Mouse (Mus musculus) activated CD4-positive, CD25-positive, alpha-beta regulatory T cell, adult 4 months (primary cell): ENCODE results near the gene Rbm28. TPM values are rescaled to one million over a fixed set of nuclear protein-coding genes. Genes with fewer than 3 reads are reported as not detected.

Experiments used
- ATAC-seq: one replicate; pipeline ENCODE4 v1.8.0; 2017
- polyA plus RNA-seq, 2 experiments: library from polyadenylated mRNA; unstranded; fragments of 100-300 nt; shearing (Covaris generic); gene quantifications; one replicate each; pipeline ENCODE4 v1.2.1; 2017

Gene Rbm28
- polyA plus RNA-seq, 2 experiments from 2014 or later: 44.7 to 54.4 TPM

DNA sequence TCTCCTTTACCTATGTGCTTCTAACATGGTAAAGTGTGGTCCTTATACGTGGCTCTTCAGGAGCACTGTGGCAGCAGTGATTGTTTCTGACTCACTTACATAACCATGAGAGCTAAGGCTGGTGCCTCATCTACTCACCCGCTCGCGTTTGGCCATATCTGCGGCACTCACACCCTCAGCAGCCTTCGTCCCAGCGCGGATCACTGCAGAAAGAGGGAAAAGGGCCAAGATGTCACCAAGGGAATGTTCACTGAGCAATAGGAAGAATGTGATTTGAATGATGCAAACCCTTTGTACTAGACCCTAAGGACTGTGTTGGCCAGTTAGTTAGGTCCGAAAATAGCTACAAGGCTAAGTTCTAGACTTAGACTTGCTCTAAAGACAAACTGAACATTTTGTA is 27.4 kb downstream of the Rbm28 start:
- no peak for ATAC-seq

DNA sequence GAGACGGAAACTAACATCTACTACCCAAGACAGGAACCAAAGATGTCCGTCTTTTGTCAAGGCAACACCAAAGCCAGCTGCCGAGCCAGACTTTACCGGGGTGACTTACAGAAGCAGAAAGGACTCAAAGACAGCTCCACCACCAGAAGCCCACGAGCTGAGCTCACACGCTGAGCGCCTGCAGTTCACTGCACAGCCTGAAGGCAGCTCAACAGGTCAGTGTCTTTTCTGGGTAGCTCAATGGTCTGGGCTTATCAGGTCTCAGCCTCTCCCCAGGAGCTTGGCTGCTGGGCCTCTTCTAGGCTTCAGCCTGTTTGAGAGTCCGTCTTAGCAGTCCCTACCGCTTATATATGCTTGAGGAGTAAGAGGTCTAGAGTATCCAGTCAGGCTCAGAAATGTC is 31.7 kb downstream of the Rbm28 start:
- ATAC-seq: no peak

DNA sequence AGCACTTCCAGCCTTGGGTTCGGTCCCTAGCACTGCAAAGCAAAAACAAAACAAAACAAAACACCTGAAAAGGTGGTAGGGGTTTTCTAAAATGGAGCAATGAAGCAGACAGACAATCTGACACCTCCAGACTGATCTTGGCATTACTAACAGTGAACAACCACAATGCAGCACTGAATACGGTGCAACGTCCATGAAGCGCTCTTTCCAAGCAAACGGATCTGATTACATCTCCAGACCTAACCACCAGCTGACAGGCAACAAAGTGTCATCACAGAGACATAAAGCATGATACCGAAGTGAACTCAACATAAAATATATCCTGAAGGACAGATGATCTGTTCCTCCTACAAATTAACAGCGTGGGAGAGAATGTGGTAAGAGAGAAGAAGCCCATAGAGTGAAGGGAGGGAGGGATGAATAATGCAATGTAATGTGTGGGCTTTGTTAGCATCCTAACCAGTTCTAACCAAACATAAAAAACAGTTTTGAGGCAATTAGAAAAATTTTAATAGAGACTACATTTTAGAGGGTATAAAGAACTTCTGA is 37.9 kb downstream of the Rbm28 start:
- no peak for ATAC-seq

DNA sequence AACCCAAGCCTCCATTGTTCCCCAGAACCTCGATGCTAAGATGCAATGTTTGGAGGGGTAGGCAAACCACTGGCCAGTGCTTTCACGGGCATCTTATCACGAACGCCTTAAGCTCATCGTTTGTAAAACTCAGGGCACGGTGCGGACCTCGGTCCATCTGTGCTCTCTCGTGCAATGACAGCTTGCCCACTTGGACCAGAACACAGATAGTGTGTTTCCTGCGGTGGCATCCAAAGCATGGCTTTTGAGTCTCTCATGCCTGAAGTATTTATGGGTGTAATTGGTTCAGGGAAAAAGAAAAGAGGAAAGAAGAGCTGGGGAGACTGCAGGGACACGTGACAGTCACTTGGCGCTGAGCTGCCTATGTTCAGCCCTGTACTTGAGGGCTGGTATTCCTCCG is 44.8 kb downstream of the Rbm28 start:
- ATAC-seq: no peak

DNA sequence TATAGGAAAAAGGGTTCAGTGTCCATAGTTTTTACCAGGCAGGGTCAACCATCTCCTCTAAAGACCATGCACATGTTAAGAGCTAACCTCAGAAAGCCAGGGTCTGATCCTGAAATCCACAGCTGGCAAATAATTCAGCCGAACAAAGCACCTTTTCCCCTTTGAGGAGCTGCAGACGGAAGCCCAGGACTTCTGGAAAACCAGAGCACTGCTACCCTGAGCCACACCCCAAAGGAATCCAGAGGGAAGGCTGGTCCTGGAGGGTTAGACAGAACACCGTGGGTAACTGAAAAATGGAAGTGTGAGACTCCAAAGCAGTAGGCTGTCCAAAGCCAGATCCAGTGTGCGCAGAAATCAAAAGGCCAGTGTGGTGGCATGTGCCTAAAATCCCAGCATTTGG is 45.8 kb downstream of the Rbm28 start:
- no peak for ATAC-seq

DNA sequence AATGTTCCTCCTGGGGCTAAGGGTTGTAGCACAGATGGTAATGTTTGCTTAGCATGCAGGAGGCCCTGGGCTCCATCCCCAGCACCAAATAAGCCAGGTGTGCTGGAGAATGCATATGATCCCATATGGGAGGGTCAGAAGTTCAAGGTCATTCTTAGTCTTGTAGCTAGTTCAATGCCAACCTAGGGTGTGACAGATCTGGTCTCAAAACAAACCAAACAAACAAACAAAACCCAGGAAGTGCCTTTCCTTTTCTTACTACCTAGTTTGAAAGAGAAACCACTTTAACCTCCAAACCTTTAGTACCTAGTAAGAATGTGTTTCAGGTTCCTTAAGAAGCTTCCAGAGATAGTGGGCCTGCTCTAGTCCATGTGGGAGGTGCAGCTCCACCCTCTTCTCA is 46.6 kb downstream of the Rbm28 start:
- no peak for ATAC-seq

DNA sequence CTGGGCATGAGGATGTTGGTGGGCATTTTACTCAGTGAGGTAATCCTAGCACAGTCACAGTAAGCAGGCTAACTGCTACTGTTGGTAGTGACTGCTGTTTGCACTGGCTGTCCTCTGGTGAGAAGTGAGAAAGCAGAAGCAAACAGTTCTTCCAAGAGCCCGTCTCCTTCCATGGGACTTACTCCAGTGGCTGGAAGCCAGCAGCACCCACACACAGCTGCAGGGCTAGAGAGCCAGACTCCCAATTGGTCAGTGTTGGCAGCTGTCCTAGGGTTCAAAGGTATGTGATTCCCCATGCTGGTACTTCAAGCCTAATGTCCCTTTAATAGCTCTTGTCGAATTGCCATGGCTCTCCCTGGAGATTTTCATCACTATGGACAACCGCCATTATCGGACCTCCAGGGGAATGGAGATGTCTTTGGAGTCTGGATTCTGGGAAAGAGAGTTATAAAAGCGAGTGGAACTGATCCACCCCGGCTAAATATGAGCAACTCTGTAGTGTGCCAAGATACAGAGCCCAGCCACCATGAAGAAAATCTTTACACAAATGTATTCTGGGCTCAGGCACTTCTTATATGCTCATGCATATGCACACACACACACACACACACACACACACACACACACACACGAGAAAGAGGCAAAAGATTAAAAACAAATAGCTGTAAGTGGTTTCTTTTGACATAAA is 47.2 kb downstream of the Rbm28 start:
- ATAC-seq: no peak

DNA sequence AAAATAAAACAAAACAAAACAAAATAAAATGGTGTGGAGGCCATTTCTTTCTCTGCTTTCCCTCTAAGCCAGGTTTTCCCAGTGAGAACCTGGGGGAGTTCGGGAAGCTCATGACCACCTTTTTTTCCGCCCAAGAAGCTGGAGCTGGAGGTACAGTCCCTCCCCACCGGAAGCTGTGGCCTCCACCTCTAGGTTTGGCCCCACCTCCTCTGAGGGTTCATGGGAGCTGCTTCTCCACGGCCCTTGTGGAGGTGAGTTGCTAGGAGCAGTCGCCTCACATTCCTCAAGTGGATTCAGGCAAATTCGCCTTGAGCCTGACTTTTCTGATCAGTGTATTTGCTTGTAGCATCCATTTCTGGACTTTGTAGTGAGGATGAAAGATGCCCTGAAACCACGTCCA is 49.0 kb downstream of the Rbm28 start:
- no peak for ATAC-seq

DNA sequence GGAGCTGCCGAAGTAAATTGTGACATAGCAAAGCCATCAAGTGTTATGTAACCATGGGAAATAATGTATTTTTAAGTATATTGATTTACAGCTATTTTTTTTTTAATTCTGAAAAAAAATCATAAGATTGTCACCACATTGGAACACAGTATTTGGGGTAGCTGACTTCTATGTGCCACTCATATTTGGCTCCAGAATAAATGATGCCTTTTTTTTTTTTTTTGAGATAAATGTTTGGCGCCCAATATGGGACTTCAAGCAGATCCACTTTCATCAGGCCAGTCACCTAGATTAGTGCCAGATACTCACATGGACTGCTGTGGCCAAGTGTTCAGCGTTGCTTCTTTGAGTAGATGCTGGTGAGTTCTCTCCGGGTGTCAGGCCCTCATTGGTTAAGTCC is 53.3 kb downstream of the Rbm28 start:
- ATAC-seq: no peak

DNA sequence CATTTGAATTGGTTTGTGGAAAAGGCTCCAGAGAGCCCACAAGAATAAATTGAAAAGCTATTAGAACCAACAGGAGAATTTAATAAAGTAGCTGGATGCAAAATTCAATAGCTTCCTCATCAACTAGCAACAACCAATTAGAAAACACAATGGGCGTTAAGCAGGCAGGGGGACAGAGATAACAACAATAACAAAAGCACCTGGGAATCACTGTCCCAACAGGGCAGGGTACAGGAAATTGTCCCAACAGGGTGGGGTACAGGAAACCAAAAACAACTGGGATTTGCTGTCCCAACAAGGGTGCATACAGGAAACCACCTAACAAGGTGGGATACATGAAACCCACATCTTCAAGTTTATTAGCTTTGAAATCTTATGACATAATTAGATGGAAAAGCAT is 56.4 kb downstream of the Rbm28 start:
- no peak for ATAC-seq

DNA sequence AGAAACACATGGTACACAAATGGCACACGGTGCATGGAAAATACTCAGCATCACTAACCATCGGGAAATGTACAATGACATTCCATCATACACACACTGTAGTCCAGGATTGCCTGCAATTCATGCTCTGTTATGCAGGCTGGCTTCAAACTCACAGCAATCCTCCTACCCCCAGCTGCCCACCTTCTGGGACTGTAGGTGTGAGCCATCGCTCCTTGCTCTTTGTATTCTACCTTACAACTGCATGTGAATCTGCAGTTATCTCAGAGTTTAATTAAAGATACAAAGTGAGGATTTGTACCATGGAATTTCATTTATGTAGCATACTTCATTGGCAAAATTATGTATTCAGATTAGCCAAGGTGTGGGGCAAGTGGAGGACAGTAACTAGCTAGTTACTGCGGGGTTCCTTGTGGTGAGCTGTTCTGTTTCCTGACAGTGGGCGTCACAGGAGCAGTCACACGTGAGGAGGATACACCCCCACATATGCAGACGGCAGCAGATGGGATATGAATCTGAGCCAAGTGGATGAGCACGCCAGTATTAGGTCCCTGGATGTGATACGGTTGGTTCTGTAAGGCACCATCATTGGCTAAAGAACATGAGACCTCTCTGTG is 63.5 kb downstream of the Rbm28 start:
- ATAC-seq: no peak

DNA sequence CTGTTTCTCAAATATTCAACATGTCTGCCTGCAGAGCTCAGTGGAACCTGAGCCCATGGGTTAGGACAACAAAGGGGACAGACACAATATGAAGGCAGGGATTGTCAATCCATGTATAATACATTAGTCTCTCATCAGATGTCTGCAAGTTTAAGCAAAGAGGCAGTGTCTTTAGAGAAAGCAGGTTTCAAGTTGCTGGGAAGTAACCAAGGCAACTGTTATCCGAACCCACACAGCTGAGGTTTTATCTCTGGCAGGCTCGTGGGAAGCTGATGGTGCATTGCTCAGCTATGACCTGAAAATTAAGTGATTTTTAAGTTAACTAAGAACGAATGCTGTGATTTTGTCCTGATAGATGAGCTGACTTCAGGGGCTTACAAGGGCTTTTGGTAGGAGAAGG is 64.4 kb downstream of the Rbm28 start:
- ATAC-seq: no peak

DNA sequence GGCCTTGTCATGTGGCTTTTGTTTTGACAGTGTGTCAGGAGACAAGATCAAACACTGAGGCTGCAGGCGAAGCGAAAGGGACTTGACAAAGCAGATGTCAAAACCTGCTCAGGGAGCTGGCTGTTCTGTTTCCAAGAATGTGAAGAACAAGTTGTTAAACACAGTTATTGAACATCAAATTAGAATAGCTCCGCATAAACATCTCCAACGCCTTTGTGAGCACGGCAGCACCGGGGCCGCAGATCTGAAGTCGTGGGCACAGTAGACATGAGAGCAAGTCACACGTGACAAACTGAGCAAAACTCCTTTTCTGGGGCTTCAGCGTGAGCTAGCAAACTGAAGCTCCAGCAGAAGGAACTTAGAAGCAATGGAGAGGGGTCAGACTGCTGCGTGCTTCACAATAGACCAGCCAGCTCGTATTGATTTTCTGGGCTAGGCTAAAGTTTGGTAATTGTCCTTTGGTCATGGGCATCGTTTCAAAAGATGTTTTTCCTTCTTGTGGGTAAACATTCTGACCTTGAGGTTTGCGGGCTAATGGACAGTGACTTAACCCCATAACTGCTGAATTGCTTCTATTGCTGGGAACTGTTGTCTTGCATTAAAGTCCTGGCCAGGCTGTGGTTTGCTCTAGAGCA is 65.2 kb downstream of the Rbm28 start:
- no peak for ATAC-seq

DNA sequence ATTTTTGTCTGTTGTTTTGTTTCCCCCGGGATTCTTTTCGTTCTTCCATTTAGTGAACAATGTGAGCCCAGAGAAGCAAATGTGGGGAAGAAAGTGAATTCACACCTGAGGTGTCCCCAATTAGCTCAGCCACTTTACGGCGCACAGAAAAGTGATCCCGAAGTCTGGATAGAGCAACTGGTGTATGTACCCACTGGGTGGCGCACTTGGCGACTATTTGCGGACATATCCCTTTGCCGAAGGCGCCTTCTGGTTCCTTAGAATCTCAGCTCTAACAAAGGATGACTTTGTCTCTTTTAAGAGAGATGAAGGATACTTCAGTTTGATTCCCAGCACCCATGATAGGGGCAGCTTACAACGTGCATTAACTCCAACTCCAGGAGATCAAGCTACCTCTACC is 71.9 kb downstream of the Rbm28 start:
- ATAC-seq: no peak

DNA sequence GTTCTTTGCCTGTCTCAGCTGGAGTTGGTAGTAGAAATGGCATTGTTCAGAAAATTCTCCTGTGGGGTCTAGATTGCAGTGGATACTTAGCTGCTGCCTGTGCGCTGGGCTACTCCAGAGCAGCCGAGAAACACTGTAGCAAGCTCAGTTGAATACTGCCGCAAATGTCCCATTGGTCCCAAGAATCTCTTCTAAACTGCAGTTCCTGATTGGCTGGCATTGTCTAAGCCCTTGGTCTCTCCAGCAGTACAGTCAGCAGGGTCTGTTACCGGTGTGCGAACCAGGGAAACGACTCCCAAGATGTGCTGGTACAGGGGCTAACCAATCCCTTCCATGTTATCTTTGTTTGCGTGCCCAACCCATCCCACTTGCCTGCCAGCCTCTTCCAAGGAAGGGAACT is 72.6 kb downstream of the Rbm28 start:
- ATAC-seq: no peak

DNA sequence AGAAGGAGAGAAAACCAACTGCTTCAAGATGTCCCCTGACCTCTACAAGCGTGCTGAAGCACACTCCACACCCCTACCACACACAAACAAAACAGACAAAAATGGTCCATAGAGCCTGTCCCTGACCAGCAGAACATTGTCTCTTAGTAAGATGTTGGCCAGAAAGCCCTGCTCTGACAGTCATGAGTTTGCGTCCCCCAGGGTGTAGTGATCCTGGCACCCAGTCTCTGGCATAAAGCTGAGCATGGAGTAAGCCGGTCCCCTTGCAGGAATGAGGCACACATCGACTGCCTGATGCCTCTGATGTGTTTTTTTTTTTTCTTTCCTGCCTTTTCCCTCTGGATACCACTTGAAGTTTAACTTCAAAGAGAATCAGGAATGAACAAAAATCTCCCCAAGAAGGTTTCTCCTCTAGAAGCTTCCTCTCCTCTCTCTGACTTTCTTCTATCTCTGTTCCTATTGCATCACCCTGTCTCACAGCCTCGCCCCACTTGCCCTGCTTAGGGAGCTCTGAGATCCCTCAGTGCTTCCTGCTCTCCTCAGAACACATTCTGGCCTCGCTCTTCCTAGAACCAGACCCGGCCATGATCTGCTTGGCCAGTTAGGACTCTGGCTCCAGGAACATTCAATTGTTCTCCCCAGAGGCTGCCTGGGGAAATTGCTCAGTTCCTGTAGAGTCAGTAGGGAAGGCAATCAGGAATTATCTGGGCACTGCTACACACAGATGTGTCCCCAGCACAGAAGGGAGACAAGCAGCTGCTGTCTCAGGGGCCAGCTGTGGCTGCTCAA is 76.7 kb downstream of the Rbm28 start:
- ATAC-seq: no peak

DNA sequence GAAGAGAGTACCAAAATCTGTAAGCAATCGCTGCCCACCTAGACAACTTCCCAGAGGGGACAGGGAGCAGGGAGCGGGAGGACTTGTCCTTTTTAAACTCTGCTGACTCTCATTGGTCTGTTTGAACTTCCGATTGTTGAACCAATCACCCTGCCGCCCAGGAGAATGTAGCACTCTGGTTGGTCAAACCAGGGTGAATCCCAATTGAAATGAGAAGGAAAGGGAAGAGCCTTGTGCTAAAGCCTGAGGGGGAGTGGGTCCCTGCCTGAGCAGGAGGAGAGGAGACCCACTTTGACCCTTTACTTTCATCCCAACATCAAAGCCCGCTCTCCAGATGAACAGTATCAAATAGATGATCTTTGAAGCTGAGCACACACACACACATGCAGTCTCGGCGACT is 80.4 kb downstream of the Rbm28 start:
- no peak for ATAC-seq

DNA sequence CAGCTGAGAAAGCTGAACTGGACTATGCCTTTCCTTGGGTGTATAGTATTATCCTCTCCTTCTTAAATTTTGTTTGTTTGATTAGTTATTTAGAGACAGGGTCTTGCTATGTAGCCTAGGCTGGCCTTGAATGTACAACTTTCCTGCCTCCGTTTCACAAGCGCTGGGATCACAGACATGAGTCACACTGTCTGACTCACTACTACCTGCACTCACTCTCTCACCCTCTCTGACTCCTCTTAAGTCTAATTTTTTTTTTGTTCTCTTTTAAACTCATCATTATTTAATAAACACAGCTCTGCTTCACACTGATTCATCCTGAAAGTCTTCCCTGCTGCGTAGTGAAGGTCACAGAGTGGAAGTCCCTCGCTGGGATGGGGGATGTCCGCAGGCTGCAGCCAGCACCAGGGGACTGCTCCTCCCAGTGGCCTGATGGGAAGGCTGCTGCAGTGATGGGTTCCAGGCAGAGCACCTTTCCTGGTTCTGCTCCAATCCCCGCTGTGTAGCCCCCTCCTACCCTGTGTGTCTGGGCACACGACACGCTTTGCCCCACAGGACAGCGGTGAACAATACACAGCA is 81.9 kb downstream of the Rbm28 start:
- no peak for ATAC-seq

DNA sequence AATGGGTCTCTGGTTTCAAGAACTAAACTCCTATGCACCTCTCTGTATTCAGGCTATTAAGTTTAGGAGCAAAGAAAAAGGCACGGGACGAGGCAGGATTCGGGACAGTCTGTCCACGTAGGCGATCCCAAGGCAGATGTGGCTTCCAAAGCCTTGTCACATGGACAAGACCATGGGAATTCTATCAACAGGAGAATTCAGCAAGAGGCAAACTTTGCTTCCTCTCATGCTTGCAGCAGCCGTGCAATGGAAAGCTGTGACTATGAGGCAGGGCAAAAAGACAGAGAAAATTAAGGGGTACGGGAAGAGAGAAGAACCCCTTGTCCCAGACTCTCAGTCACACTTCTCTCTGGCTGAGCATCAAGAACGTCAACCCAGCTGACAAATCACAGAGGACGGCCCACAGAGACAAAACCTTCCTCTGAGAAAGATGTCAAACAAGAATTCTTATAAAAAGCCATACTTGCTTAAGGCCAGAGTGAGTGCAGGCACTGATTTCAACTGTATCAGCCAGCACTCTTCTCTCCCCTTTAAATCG is 82.9 kb downstream of the Rbm28 start:
- no peak for ATAC-seq

DNA sequence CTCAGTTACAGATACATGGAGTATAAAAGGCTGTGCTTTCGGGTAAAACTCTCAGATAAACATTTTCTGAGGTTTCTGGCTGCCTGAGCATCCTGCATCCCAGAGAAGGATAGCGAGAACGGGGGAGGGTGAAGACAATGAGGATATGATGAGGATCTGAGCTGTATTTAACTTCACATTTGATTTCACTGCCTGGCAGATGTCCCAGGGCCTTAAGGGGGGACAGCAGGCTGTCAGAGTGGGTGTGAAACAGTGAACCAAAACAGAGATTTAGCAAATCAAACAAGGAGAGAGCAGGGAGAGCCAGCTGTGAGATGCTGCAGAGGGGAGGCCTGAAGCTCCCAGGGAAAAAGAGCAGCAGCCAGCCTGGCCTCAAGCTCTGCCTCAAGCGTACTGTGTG is 85.5 kb downstream of the Rbm28 start:
- no peak for ATAC-seq

DNA sequence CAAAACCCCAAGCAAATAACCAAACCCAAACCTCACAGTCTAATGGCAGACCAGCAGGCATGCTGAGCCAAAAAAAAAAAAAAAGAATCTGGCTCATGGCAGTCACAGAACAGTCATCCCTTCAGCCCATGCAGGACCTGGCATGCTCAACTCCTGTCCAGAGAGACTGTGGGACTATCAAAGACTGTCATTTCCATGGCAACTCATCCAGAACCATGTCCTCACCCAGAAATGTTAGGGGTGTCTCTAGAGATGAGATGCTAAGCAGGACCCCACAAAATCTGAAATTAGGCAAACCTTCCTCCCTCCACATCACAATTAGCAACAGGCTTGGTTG is 90.7 kb downstream of the Rbm28 start:
- ATAC-seq: no peak
